Mouse (Mus musculus): ENCODE measurements at regions not wholly inside any gene's neighbourhood (a gene's known extent, or its start where the extent isn't known, plus 50 kb on each side); places are given as distances from the start of the nearest gene placed in this dataset.

GRCm38 (mm10) chr14:72081473-72081872 lies 410.2 kb downstream of the Gm9195 start:
- DNase-seq = no peak

GRCm38 (mm10) chr14:72064111-72064812 lies 427.4 kb downstream of the Gm9195 start:
- no peak for DNase-seq

- DNase-seq = no peak
Measured at GRCm38 (mm10) chr14:72042881-72043236, 448.8 kb downstream of the Gm9195 start.

- no peak for DNase-seq
Measured at GRCm38 (mm10) chr14:72042112-72042880, 449.3 kb downstream of the Gm9195 start.

GRCm38 (mm10) chr14:72030396-72030795 lies 461.2 kb downstream of the Gm9195 start:
- no peak for DNase-seq

GRCm38 (mm10) chr14:72027362-72028020 lies 464.1 kb downstream of the Gm9195 start:
- DNase-seq = no peak

GRCm38 (mm10) chr14:72004371-72004770 lies 487.3 kb downstream of the Gm9195 start:
- no peak for DNase-seq

- DNase-seq = no peak
Measured at GRCm38 (mm10) chr14:72002205-72003138, 489.2 kb downstream of the Gm9195 start.

GRCm38 (mm10) chr14:71973016-71973415 lies 518.6 kb downstream of the Gm9195 start:
- no peak for DNase-seq

GRCm38 (mm10) chr14:71972521-71972920 lies 519.1 kb downstream of the Gm9195 start:
- DNase-seq = no peak

- no peak for DNase-seq
Measured at GRCm38 (mm10) chr14:71967646-71968045, 524.0 kb downstream of the Gm9195 start.

- no peak for DNase-seq
Measured at GRCm38 (mm10) chr14:71963389-71964169, 528.1 kb downstream of the Gm9195 start.

GRCm38 (mm10) chr14:71948701-71949100 lies 542.9 kb downstream of the Gm9195 start:
- no peak for DNase-seq

GRCm38 (mm10) chr14:71937157-71937485 lies 554.5 kb downstream of the Gm9195 start:
- DNase-seq = no peak

GRCm38 (mm10) chr14:71936373-71937156 lies 555.1 kb downstream of the Gm9195 start:
- no peak for DNase-seq

- DNase-seq = no peak
Measured at GRCm38 (mm10) chr14:71915964-71916363, 575.7 kb downstream of the Gm9195 start.

- DNase-seq = no peak
Measured at GRCm38 (mm10) chr14:71910936-71911335, 580.7 kb downstream of the Gm9195 start.

GRCm38 (mm10) chr14:71895468-71895867 lies 596.2 kb downstream of the Gm9195 start:
- no peak for DNase-seq

- no peak for DNase-seq
Measured at GRCm38 (mm10) chr14:71894811-71895210, 596.8 kb downstream of the Gm9195 start.

- no peak for DNase-seq
Measured at GRCm38 (mm10) chr14:71893361-71893760, 598.3 kb downstream of the Gm9195 start.

- no peak for DNase-seq
Measured at GRCm38 (mm10) chr14:71891667-71892066, 600.0 kb downstream of the Gm9195 start.

Measured in thymus, postnatal 4 days (tissue).